Mouse (Mus musculus): ENCODE results near the gene Csnk2b. TPM values are rescaled to one million over a fixed set of nuclear protein-coding genes. Genes with fewer than 3 reads are reported as not detected.

Gene Csnk2b
- total and polyA plus RNA-seq, 3 experiments: 149 to 301 (median 170) TPM

DNA sequence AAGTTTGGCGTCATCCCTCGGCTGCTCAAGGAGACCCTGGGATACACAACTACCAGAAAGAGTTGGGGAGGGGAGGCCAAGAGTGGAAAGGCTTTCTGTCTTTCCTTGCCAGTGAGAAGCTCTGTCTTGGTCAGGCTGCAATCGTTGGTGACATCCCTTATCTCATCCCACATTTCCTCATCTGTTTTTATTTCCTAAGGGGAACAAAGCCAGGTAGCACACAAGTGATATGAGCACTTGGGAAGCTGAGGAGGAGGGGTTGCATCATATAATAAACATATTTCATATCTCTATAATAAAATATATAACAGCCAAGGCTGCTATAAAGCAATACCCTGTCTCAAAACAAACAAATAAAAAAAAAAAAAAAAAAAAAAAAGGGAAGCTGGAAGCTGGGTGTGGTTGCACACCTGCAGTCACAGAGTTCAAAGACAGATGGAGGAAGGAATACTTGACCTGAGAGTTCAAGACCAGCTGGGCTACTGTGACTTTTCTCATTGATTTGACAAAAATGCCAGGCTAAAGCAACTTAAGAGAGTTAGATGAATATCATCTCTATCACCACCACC lies 37.8 kb downstream of the Csnk2b start:
- H3K27me3 ChIP-seq (ENCODE audit: control insufficient read depth, insufficient read depth, low read length): no peaks in the 10 kb centered on the region
- intact Hi-C loops (cut with DNase I): no loop called here
- H3K79me2 ChIP-seq (replicated peaks; ENCODE audit: control insufficient read depth, insufficient read depth, low read length): no peaks in the 10 kb centered on the region
- H3K9ac ChIP-seq (ENCODE audit: low read depth, low read length): no peak overlapping the region
- peaks cover 3% of the 10 kb centered on the region; the same call in 1 of the 2 replicates for H3K4me1 ChIP-seq (ENCODE audit: control insufficient read depth, insufficient read depth, low read length)
- no peaks in the 10 kb centered on the region for H3K36me3 ChIP-seq (ENCODE audit: control insufficient read depth, insufficient read depth, low read length)
- 49% methylated on average over 3 of the region's 3 CpGs for WGBS
- no peak for TF ChIP-seq EP300 (IDR thresholded peaks at IDR 0.05; ENCODE audit: insufficient read depth, low read depth, low read length)
- no peak for TF ChIP-seq CTCF (IDR thresholded peaks at IDR 0.05)
- TF ChIP-seq POLR2A (IDR thresholded peaks at IDR 0.05; ENCODE audit: insufficient read depth, low read depth, low read length): no peak
- H3K4me3 ChIP-seq: no peak overlapping the region
- no peak overlapping the region for H3K27ac ChIP-seq
- DNase-seq: no peak

DNA sequence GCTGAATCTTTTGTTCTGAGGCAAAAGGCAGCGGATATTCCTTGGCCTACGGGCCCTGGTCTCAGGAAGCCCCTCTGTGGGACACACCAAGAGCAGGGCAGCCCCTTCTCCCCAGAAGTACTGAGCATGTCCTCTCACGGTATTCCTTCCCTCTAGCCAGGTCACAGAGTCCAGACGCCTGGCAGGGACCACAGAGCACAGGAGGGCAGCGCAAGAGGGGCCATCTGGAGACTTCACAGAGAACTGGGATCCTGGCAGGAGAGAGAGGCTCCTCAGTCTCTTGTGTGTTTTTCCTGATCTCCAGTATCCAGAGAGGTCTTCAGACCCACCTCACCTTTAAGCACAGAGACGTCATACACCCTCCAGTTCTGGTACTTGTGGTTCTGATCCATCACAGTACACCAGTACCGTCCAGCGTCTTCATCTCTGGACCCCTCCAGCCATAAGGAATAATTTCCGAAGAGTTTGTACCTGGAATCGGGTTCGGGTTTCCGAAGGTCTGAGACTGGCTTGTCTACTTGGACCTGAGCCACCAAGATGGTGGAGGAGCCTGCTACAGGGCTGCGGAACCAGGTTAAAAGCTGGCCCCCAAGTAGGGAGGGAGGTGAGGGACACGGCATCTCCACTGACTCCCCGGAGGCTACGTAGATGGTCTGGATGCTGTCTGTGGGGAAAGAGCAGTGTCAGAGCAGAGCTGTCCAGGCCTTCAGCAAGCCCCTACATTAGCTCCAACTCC lies 38.8 kb downstream of the Csnk2b start:
- no peak for DNase-seq
- H3K4me1 ChIP-seq (ENCODE audit: control insufficient read depth, insufficient read depth, low read length): peaks cover 3% of the 10 kb centered on the region; the same call in 1 of the 2 replicates
- no peaks in the 10 kb centered on the region for H3K27me3 ChIP-seq (ENCODE audit: control insufficient read depth, insufficient read depth, low read length)
- no peak overlapping the region for H3K27ac ChIP-seq
- TF ChIP-seq CTCF (IDR thresholded peaks at IDR 0.05): no peak
- TF ChIP-seq POLR2A (IDR thresholded peaks at IDR 0.05; ENCODE audit: insufficient read depth, low read depth, low read length): no peak
- TF ChIP-seq EP300 (IDR thresholded peaks at IDR 0.05; ENCODE audit: insufficient read depth, low read depth, low read length): no peak
- no peak overlapping the region for H3K9ac ChIP-seq (ENCODE audit: low read depth, low read length)
- 90% methylated on average over 16 of the region's 16 CpGs for WGBS
- H3K36me3 ChIP-seq (ENCODE audit: control insufficient read depth, insufficient read depth, low read length): no peaks in the 10 kb centered on the region
- H3K79me2 ChIP-seq (replicated peaks; ENCODE audit: control insufficient read depth, insufficient read depth, low read length): no peaks in the 10 kb centered on the region
- no peak overlapping the region for H3K4me3 ChIP-seq
- intact Hi-C loops (cut with DNase I): no loop called here

DNA sequence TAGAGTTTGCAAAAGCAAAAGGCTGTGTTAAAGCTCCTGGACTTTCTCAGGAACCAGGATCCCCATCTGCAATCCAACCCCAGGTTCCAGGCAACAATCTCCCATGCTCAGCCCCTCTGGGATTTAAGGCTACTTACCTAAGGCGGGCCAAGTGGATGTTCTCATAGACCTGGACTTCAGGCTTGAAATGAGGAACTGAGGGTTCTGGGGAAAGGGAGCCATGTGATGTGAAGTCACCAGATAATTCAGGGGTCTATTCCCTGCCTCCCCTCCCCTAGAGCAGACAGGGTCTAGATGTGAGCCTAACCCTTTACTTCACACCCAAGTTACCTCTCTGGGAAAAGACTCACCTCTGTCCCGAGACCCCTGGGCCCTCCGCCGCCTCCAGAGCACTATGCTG lies 41.1 kb downstream of the Csnk2b start:
- intact Hi-C loops (cut with DNase I): no loop called here
- no peak for DNase-seq
- WGBS: 93% methylated on average over 4 of the region's 4 CpGs
- Histone ChIP-seq H3K27ac (no peak overlapping the region), H3K4me3 (no peak overlapping the region), H3K27me3 (ENCODE audit: control insufficient read depth, insufficient read depth, low read length) (no peaks in the 10 kb centered on the region), H3K4me1 (ENCODE audit: control insufficient read depth, insufficient read depth, low read length) (peaks cover 8% of the 10 kb centered on the region), H3K36me3 (ENCODE audit: control insufficient read depth, insufficient read depth, low read length) (no peaks in the 10 kb centered on the region), H3K9ac (ENCODE audit: low read depth, low read length) (no peak overlapping the region), H3K79me2 (replicated peaks; ENCODE audit: control insufficient read depth, insufficient read depth, low read length) (no peaks in the 10 kb centered on the region)
- no peak for TF ChIP-seq POLR2A (IDR thresholded peaks at IDR 0.05; ENCODE audit: insufficient read depth, low read depth, low read length)
- TF ChIP-seq EP300 (IDR thresholded peaks at IDR 0.05; ENCODE audit: insufficient read depth, low read depth, low read length): no peak
- no peak for TF ChIP-seq CTCF (IDR thresholded peaks at IDR 0.05)

DNA sequence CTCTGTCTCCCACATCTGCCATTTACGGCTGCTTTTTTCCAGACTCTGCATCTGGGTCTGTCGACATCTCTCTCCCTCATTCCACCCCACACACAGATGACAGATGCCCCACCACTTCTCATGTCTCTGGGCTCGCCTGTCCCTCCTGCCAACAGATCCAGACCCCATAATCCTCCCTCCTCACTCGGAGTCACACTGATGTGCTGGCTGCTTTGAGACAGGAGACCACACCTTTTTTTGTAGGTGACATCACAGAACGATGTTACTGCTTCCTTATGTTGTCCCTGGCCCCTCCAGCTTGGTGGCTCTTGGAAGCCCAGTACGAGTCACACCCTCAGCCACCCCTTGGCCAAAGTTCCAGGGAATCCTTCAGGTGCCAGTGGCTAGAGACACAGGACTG lies 41.6 kb downstream of the Csnk2b start:
- no peaks in the 10 kb centered on the region for H3K36me3 ChIP-seq (ENCODE audit: control insufficient read depth, insufficient read depth, low read length)
- WGBS: 35% methylated on average over 6 of the region's 6 CpGs
- no peak for DNase-seq
- H3K9ac ChIP-seq (ENCODE audit: low read depth, low read length): no peak overlapping the region
- H3K79me2 ChIP-seq (replicated peaks; ENCODE audit: control insufficient read depth, insufficient read depth, low read length): no peaks in the 10 kb centered on the region
- H3K27me3 ChIP-seq (ENCODE audit: control insufficient read depth, insufficient read depth, low read length): no peaks in the 10 kb centered on the region
- H3K4me3 ChIP-seq: no peak overlapping the region
- intact Hi-C loops (cut with DNase I): no loop called here
- TF ChIP-seq POLR2A (IDR thresholded peaks at IDR 0.05; ENCODE audit: insufficient read depth, low read depth, low read length) (no peak), CTCF (IDR thresholded peaks at IDR 0.05) (no peak), EP300 (IDR thresholded peaks at IDR 0.05; ENCODE audit: insufficient read depth, low read depth, low read length) (no peak)
- H3K27ac ChIP-seq: no peak overlapping the region
- H3K4me1 ChIP-seq (ENCODE audit: control insufficient read depth, insufficient read depth, low read length): peaks cover 8% of the 10 kb centered on the region

DNA sequence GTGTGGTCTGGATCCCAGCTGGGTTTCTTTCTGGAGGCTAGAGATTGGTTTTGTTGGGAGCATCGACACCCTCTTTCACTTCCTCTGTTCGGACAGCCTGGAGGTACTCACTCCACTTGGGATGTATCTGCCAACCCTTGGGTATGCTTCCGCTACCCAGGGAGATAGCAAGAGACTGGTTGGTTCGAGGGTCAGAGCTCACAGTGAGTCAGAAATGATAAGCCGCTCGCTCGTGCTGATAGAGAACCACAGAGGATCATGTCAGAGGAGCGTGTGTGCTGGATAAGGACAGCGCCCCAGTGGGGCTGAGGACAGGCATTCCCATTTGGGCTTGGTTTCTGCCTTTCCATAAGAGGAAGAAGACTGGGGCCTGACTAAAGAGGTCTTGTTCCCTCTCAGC lies 42.1 kb downstream of the Csnk2b start:
- TF ChIP-seq EP300 (IDR thresholded peaks at IDR 0.05; ENCODE audit: insufficient read depth, low read depth, low read length): no peak
- peak; percentile 8; the same call in 1 of the 2 replicates for TF ChIP-seq CTCF (IDR thresholded peaks at IDR 0.05)
- intact Hi-C loops (cut with DNase I): no loop called here
- H3K79me2 ChIP-seq (replicated peaks; ENCODE audit: control insufficient read depth, insufficient read depth, low read length): no peaks in the 10 kb centered on the region
- H3K4me1 ChIP-seq (ENCODE audit: control insufficient read depth, insufficient read depth, low read length): peaks cover 8% of the 10 kb centered on the region
- no peaks in the 10 kb centered on the region for H3K27me3 ChIP-seq (ENCODE audit: control insufficient read depth, insufficient read depth, low read length)
- no peak overlapping the region for H3K9ac ChIP-seq (ENCODE audit: low read depth, low read length)
- H3K27ac ChIP-seq: no peak overlapping the region
- peak in 1 of 2 experiments; percentile 26 for DNase-seq
- H3K36me3 ChIP-seq (ENCODE audit: control insufficient read depth, insufficient read depth, low read length): no peaks in the 10 kb centered on the region
- no peak overlapping the region for H3K4me3 ChIP-seq
- 11% methylated on average over 9 of the region's 9 CpGs for WGBS

DNA sequence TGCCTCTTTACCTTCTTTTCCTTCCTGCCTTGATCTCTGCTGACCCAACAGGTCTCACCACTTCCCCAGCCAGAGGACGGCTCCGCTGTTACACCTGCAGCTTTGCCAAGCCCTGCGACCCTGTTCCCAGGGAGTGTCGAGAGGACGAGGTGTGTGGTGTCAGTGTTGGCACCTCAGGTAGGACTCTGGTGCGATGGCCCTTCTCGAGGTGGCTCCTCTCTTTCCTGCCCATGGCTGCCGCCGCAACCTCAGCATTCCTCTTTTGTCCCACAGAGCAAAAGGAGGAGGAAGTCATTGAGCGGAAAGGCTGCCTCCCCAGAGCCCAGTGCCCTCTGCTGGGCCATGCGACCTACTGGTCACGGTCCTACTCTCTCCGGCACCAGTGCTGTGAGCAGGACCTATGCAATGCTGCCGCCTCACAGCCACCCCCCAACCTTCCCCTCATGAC lies 44.0 kb downstream of the Csnk2b start, which contains the start of gene Ly6g6d:
Gene Ly6g6d, minus strand, starts transcription at position 280 of the 448 bp plus-strand sequence.
- H3K4me3 ChIP-seq: peak within 1 kb of the TSS; percentile 57
- no peaks in the 10 kb centered on the region for H3K27me3 ChIP-seq (ENCODE audit: control insufficient read depth, insufficient read depth, low read length)
- peak within 1 kb of the TSS; percentile 68 for H3K27ac ChIP-seq
- H3K36me3 ChIP-seq (ENCODE audit: control insufficient read depth, insufficient read depth, low read length): no peaks in the 10 kb centered on the region
- no peaks in the 10 kb centered on the region for H3K79me2 ChIP-seq (replicated peaks; ENCODE audit: control insufficient read depth, insufficient read depth, low read length)
- WGBS: 10% methylated on average over 14 of the region's 14 CpGs
- TF ChIP-seq CTCF (IDR thresholded peaks at IDR 0.05): peak; percentile 76
- no peak for TF ChIP-seq EP300 (IDR thresholded peaks at IDR 0.05; ENCODE audit: insufficient read depth, low read depth, low read length)
- TF ChIP-seq POLR2A (IDR thresholded peaks at IDR 0.05; ENCODE audit: insufficient read depth, low read depth, low read length): peak; percentile 55; the same call in 1 of the 2 replicates
- peaks cover 8% of the 10 kb centered on the region for H3K4me1 ChIP-seq (ENCODE audit: control insufficient read depth, insufficient read depth, low read length)
- peak; percentile 69 to 73 for DNase-seq
- peak within 1 kb of the TSS; percentile 73 for H3K9ac ChIP-seq (ENCODE audit: low read depth, low read length)
- intact Hi-C loops (cut with DNase I): loop anchor here (1.0 kb wide), 1 partner anchor 57 kb away; no protein-coding TSS in a partner anchor
